11 mouse cellular contexts compared by ENCODE assay signal in the genomic region with DNA sequence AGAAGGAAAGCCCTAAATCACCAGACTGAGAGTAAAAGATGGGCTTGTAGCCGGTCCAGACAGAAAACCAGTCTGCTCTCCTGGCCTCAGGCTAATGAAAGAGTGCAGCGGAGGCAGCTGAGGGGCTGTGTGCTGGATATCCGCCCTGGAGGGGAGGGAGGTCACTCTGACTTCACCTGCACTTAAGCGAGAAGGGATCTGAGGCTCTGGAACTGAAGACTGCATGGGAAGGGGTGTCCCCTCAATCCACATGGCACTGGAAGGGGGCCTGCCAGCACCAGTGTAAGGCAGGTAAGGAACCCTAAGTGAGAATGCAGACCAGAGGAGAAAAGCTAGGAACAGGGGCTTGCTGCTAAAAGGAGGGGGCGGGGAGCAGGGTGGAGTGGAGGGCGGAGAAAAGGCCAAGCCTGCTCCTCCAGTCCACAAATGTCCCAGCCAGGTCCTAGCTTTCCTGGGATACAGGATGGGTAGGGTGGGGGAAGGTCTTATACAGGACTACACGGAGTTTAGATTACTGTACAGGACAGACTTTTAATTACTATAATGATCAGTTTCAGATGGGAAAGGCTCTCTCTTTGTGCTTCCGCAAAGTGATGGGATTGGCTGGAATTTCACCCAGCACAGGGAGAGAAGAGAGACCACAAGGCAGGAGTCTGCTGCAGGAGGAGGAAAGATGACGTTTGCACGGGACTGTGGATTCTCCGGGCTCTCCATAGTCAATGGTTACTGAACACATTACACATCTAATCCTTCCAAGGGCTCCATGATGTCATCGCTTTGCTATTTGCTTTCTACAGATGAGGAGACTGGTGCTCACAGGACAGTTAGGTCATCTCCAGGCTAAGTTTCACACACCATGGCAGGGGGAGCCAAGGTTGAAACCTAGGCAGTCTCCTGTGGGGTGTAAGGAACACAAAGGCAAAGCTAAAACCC.
DNase-seq lines count a peak whose midpoint lies in the region; ATAC-seq and TF ChIP-seq lines count a peak whose summit lies in the region.
"Had no signal": no experiment of that assay in that cellular context is flagged by ENCODE, and none has a peak within 500 bp of the region (broad histone marks: within the 10 kb centered on the region; RNA-seq: fewer than 3 reads in every experiment).

No protein-coding gene starts in this region.

- H3K4me2 ChIP-seq in midbrain, embryonic 12.5 days (replicated peaks), result no peak overlapping the region
- no peak overlapping the region for H3K4me2 ChIP-seq in midbrain, postnatal 0 days (ENCODE audit: low read depth, low read length, poor library complexity, severe bottlenecking)
- H3K4me2 ChIP-seq in intestine, embryonic 16.5 days (ENCODE audit: low read depth, low read length), result no peak overlapping the region
- H3K4me2 ChIP-seq: liver, embryonic 11.5 days had no signal

- no peak for TF ChIP-seq CTCF in midbrain, postnatal 0 days (IDR thresholded peaks at IDR 0.05)
- no peak for TF ChIP-seq CTCF in thymus, adult 2 months (IDR thresholded peaks at IDR 0.05; ENCODE audit: borderline replicate concordance, control insufficient read depth, extremely low read depth, insufficient read depth, low read length, poor library complexity)

- no peak overlapping the region for H3K9ac ChIP-seq in midbrain, embryonic 12.5 days (replicated peaks)
- no peak overlapping the region for H3K9ac ChIP-seq in midbrain, postnatal 0 days (replicated peaks; ENCODE audit: low read length, poor library complexity, severe bottlenecking)
- no peak overlapping the region for H3K9ac ChIP-seq in intestine, embryonic 16.5 days (ENCODE audit: low read depth, low read length)

- H3K27ac ChIP-seq in midbrain, embryonic 12.5 days (replicated peaks), result no peak overlapping the region
- no peak overlapping the region for H3K27ac ChIP-seq in midbrain, postnatal 0 days (ENCODE audit: low read depth, low read length)
- no peak overlapping the region; the same call in 1 of the 2 replicates for H3K27ac ChIP-seq in intestine, embryonic 16.5 days (ENCODE audit: low read length)
- no peak overlapping the region for H3K27ac ChIP-seq in thymus, adult 2 months (ENCODE audit: control insufficient read depth, insufficient read depth, low read length)

- 30% methylated on average over 12 of the region's 12 CpGs for WGBS in midbrain, embryonic 12.5 days
- WGBS in midbrain, postnatal 0 days, result 45% methylated on average over 12 of the region's 12 CpGs
- 47% methylated on average over 12 of the region's 12 CpGs for WGBS in intestine, embryonic 16.5 days
- 95% methylated on average over 12 of the region's 12 CpGs for WGBS in thymus, adult 2 months

- peak; percentile 62 for ATAC-seq in midbrain, embryonic 12.5 days (ENCODE audit: low FRiP score, low read depth)
- no peak for ATAC-seq in midbrain, postnatal 0 days (ENCODE audit: low FRiP score)
- ATAC-seq in intestine, embryonic 16.5 days, result peak; percentile 16

- no peak overlapping the region for H3K4me3 ChIP-seq in midbrain, embryonic 12.5 days
- H3K4me3 ChIP-seq in midbrain, postnatal 0 days (ENCODE audit: low read depth, low read length), result no peak overlapping the region
- no peak overlapping the region for H3K4me3 ChIP-seq in intestine, embryonic 16.5 days (ENCODE audit: low read length)
- H3K4me3 ChIP-seq in thymus, adult 2 months (ENCODE audit: control insufficient read depth, insufficient read depth, low read length), result no peak overlapping the region

- peaks cover 7% of the 10 kb centered on the region; the same call in 1 of the 2 replicates for H3K4me1 ChIP-seq in midbrain, embryonic 12.5 days
- no peaks in the 10 kb centered on the region for H3K4me1 ChIP-seq in midbrain, postnatal 0 days (ENCODE audit: insufficient read depth, low read length)
- H3K4me1 ChIP-seq in intestine, embryonic 16.5 days (ENCODE audit: control insufficient read depth, insufficient read depth, low read length), result peaks cover 10% of the 10 kb centered on the region
- H3K4me1 ChIP-seq in thymus, adult 2 months (replicated peaks; ENCODE audit: control insufficient read depth, insufficient read depth, low read length), result no peaks in the 10 kb centered on the region

- DNase-seq in heart, adult 11 months, result peak; percentile 80
- no peak for DNase-seq in heart, adult 18-20 months
- no peak for DNase-seq in midbrain, postnatal 0 days (ENCODE audit: low spot score)
- DNase-seq in yolk sac, embryonic 10.5 days (ENCODE audit: low spot score), result peak; percentile 63
- no peak for DNase-seq in thymus, postnatal 36 days
- no peak for DNase-seq in thymus, adult 2 months
- DNase-seq: cerebellum, postnatal 36 days; heart, postnatal 36 days had no signal

- H3K9me3 ChIP-seq in midbrain, embryonic 12.5 days, result no peaks in the 10 kb centered on the region
- no peaks in the 10 kb centered on the region for H3K9me3 ChIP-seq in midbrain, postnatal 0 days (ENCODE audit: low read length)
- H3K9me3 ChIP-seq in intestine, embryonic 16.5 days (ENCODE audit: control insufficient read depth, low read length), result no peaks in the 10 kb centered on the region

- no peaks in the 10 kb centered on the region for H3K36me3 ChIP-seq in midbrain, embryonic 12.5 days
- no peaks in the 10 kb centered on the region for H3K36me3 ChIP-seq in midbrain, postnatal 0 days (ENCODE audit: insufficient read depth, low read length)
- H3K36me3 ChIP-seq in intestine, embryonic 16.5 days (ENCODE audit: control insufficient read depth, insufficient read depth, low read length), result no peaks in the 10 kb centered on the region
- H3K36me3 ChIP-seq in thymus, adult 2 months (ENCODE audit: control insufficient read depth, insufficient read depth, low read length), result no peaks in the 10 kb centered on the region

- TF ChIP-seq POLR2A in thymus, adult 2 months (IDR thresholded peaks at IDR 0.05; ENCODE audit: control insufficient read depth, extremely low read depth, insufficient read depth, low read length, poor library complexity), result no peak

- H3K27me3 ChIP-seq in midbrain, embryonic 12.5 days, result no peaks in the 10 kb centered on the region
- H3K27me3 ChIP-seq in midbrain, postnatal 0 days (ENCODE audit: insufficient read depth, low read length), result no peaks in the 10 kb centered on the region
- no peaks in the 10 kb centered on the region for H3K27me3 ChIP-seq in intestine, embryonic 16.5 days (replicated peaks; ENCODE audit: control insufficient read depth, insufficient read depth, low read length)
- H3K27me3 ChIP-seq in thymus, adult 2 months (ENCODE audit: control insufficient read depth, insufficient read depth, low read length), result no peaks in the 10 kb centered on the region

Comparison
In these comparisons a context has a peak if more than half of its experiments do, and no peak if none do; other contexts are left out.
1. DNase-seq: peak in heart, adult 11 months (single experiment) and yolk sac, embryonic 10.5 days (single experiment); none in heart, adult 18-20 months (0 of 2), midbrain, postnatal 0 days (single experiment), thymus, postnatal 36 days (0 of 2) and thymus, adult 2 months (single experiment).